Mouse (Mus musculus): Measurements from ENCODE around the gene Stra6l. TPM values are rescaled to one million over a fixed set of nuclear protein-coding genes. Genes with fewer than 3 reads are reported as not detected.

The Stra6l gene
- total and polyA plus RNA-seq, 3 experiments = 0.06 TPM; not detected in 2

DNA sequence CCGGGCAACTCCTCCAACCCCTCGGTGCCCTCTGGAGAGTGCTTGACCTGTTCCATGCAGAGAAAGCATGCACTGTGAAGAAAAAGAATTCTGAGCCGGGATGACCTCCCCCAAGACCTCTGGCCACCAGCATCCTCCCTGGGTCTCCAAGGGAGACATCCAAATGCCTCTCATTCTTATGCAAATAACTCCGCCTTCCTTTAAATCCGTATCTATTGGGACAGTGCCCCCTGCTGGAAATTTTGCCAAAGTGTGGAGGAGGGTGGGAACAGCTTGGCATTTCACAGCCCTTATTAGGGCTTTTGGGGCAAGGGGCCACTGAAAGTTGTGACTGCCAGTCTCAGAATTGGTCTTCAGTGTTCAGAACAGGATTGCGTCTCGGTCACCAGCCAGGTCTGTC lies 32.9 kb upstream of the Stra6l start:
- Histone ChIP-seq H3K27me3 (ENCODE audit: control insufficient read depth, insufficient read depth, low read length) (no peaks in the 10 kb centered on the region), H3K27ac (no peak overlapping the region), H3K4me1 (ENCODE audit: control insufficient read depth, insufficient read depth, low read length) (peaks cover 5% of the 10 kb centered on the region), H3K79me2 (replicated peaks; ENCODE audit: control insufficient read depth, insufficient read depth, low read length) (no peaks in the 10 kb centered on the region), H3K9ac (ENCODE audit: low read depth, low read length) (no peak overlapping the region), H3K4me3 (no peak overlapping the region), H3K36me3 (ENCODE audit: control insufficient read depth, insufficient read depth, low read length) (no peaks in the 10 kb centered on the region)
- TF ChIP-seq CTCF (IDR thresholded peaks at IDR 0.05) = peak; percentile 66
- no peak for TF ChIP-seq POLR2A (IDR thresholded peaks at IDR 0.05; ENCODE audit: insufficient read depth, low read depth, low read length)
- intact Hi-C loops (cut with DNase I) = no loop called here
- peak in 1 of 2 experiments; percentile 35 for DNase-seq
- 46% methylated on average over 7 of the region's 7 CpGs for WGBS

- Histone ChIP-seq H3K9ac (ENCODE audit: low read depth, low read length) (no peak overlapping the region), H3K4me3 (no peak overlapping the region), H3K79me2 (replicated peaks; ENCODE audit: control insufficient read depth, insufficient read depth, low read length) (no peaks in the 10 kb centered on the region), H3K27ac (no peak overlapping the region), H3K4me1 (ENCODE audit: control insufficient read depth, insufficient read depth, low read length) (peaks cover 5% of the 10 kb centered on the region), H3K36me3 (ENCODE audit: control insufficient read depth, insufficient read depth, low read length) (no peaks in the 10 kb centered on the region), H3K27me3 (ENCODE audit: control insufficient read depth, insufficient read depth, low read length) (no peaks in the 10 kb centered on the region)
- TF ChIP-seq CTCF (IDR thresholded peaks at IDR 0.05) (no peak), POLR2A (IDR thresholded peaks at IDR 0.05; ENCODE audit: insufficient read depth, low read depth, low read length) (no peak), EP300 (IDR thresholded peaks at IDR 0.05; ENCODE audit: insufficient read depth, low read depth, low read length) (no peak)
- WGBS = 35% methylated on average over 4 of the region's 4 CpGs
- intact Hi-C loops (cut with DNase I) = no loop called here
- no peak for DNase-seq
Observed at GRCm38 (mm10) chr4:45818814-45819207, 29.7 kb upstream of the Stra6l start.

GRCm38 (mm10) chr4:45819208-45819931 lies 29.1 kb upstream of the Stra6l start:
- peak overlapping the region; percentile 47 for H3K27ac ChIP-seq
- H3K36me3 ChIP-seq (ENCODE audit: control insufficient read depth, insufficient read depth, low read length) = no peaks in the 10 kb centered on the region
- peak in 1 of 2 experiments; percentile 47 for DNase-seq
- WGBS = under 1% methylated on average over 17 of the region's 17 CpGs
- H3K4me1 ChIP-seq (ENCODE audit: control insufficient read depth, insufficient read depth, low read length) = peaks cover 5% of the 10 kb centered on the region
- TF ChIP-seq POLR2A (IDR thresholded peaks at IDR 0.05; ENCODE audit: insufficient read depth, low read depth, low read length) = no peak
- no peak for TF ChIP-seq EP300 (IDR thresholded peaks at IDR 0.05; ENCODE audit: insufficient read depth, low read depth, low read length)
- no peak for TF ChIP-seq CTCF (IDR thresholded peaks at IDR 0.05)
- no peaks in the 10 kb centered on the region for H3K27me3 ChIP-seq (ENCODE audit: control insufficient read depth, insufficient read depth, low read length)
- peak overlapping the region; percentile 47 for H3K9ac ChIP-seq (ENCODE audit: low read depth, low read length)
- intact Hi-C loops (cut with DNase I) = no loop called here
- no peaks in the 10 kb centered on the region for H3K79me2 ChIP-seq (replicated peaks; ENCODE audit: control insufficient read depth, insufficient read depth, low read length)
- H3K4me3 ChIP-seq = peak overlapping the region; percentile 35

GRCm38 (mm10) chr4:45820074-45820830 lies 28.2 kb upstream of the Stra6l start:
- no peak overlapping the region for H3K9ac ChIP-seq (ENCODE audit: low read depth, low read length)
- DNase-seq = peak; percentile 39 to 53
- intact Hi-C loops (cut with DNase I) = no loop called here
- H3K4me1 ChIP-seq (ENCODE audit: control insufficient read depth, insufficient read depth, low read length) = peaks cover 5% of the 10 kb centered on the region
- no peak overlapping the region for H3K4me3 ChIP-seq
- TF ChIP-seq EP300 (IDR thresholded peaks at IDR 0.05; ENCODE audit: insufficient read depth, low read depth, low read length) (no peak), CTCF (IDR thresholded peaks at IDR 0.05) (peak; percentile 81), POLR2A (IDR thresholded peaks at IDR 0.05; ENCODE audit: insufficient read depth, low read depth, low read length) (no peak)
- H3K27ac ChIP-seq = peak overlapping the region; percentile 47
- no peaks in the 10 kb centered on the region for H3K79me2 ChIP-seq (replicated peaks; ENCODE audit: control insufficient read depth, insufficient read depth, low read length)
- 22% methylated on average over 8 of the region's 8 CpGs for WGBS
- H3K27me3 ChIP-seq (ENCODE audit: control insufficient read depth, insufficient read depth, low read length) = 0 out of 2 replicates have a peak, but pooled peaks cover 2% of the 10 kb centered on the region
- no peaks in the 10 kb centered on the region for H3K36me3 ChIP-seq (ENCODE audit: control insufficient read depth, insufficient read depth, low read length)

DNA sequence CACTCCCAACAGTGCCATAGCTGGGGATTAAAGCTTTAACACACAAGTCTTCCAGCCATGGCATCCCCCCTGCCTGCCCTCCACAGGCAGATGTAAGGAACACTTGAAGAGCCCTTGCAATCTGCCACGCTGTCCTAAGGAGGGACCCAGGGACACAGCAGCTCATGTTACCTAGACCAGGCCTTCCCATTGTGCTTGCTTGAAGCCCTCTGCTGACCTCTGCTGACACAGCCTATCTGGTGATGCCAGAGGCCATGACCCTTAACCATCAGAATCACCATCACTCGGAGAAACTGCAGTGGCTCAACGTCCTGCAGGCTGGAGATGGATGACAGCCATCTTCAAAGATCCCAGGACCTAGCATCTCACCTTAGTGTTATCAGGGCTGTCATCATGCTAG lies 26.5 kb upstream of the Stra6l start:
- Histone ChIP-seq H3K4me3 (no peak overlapping the region), H3K27ac (no peak overlapping the region), H3K27me3 (ENCODE audit: control insufficient read depth, insufficient read depth, low read length) (peaks cover 6% of the 10 kb centered on the region; the same call in 1 of the 2 replicates), H3K9ac (ENCODE audit: low read depth, low read length) (no peak overlapping the region), H3K4me1 (ENCODE audit: control insufficient read depth, insufficient read depth, low read length) (peaks cover 5% of the 10 kb centered on the region), H3K79me2 (replicated peaks; ENCODE audit: control insufficient read depth, insufficient read depth, low read length) (no peaks in the 10 kb centered on the region), H3K36me3 (ENCODE audit: control insufficient read depth, insufficient read depth, low read length) (no peaks in the 10 kb centered on the region)
- 64% methylated on average over 3 of the region's 3 CpGs for WGBS
- intact Hi-C loops (cut with DNase I) = no loop called here
- no peak for DNase-seq
- TF ChIP-seq CTCF (IDR thresholded peaks at IDR 0.05) (no peak), POLR2A (IDR thresholded peaks at IDR 0.05; ENCODE audit: insufficient read depth, low read depth, low read length) (no peak), EP300 (IDR thresholded peaks at IDR 0.05; ENCODE audit: insufficient read depth, low read depth, low read length) (no peak)

Measured in heart, adult 2 months (tissue).